Mouse (Mus musculus) kidney, postnatal 25 days (tissue): ENCODE results near the gene Clybl.
A peak's percentile ranks its signal among the peaks of the same experiment; 100 is the strongest.

Experiments used
- DNase-seq, 2 experiments: peaks; one replicate each; pipeline ENCODE4 v3.0.0; 2021; ENCODE audit warnings: mixed read lengths in 2 of 2

Clybl gene

GRCm38 (mm10) chr14:122313328-122313727 lies 131.8 kb downstream of the Clybl start:
- no peak for DNase-seq

- DNase-seq = no peak
Observed at GRCm38 (mm10) chr14:122315743-122316142, 134.2 kb downstream of the Clybl start.

- DNase-seq = peak in 1 of 2 experiments; percentile 37
Observed at GRCm38 (mm10) chr14:122322136-122322535, 140.6 kb downstream of the Clybl start.

GRCm38 (mm10) chr14:122323838-122324458 lies 142.4 kb downstream of the Clybl start:
- peak in 1 of 2 experiments; percentile 7 for DNase-seq

GRCm38 (mm10) chr14:122330136-122330535 lies 148.6 kb downstream of the Clybl start:
- no peak for DNase-seq

- DNase-seq = no peak
Observed at GRCm38 (mm10) chr14:122330716-122331115, 149.2 kb downstream of the Clybl start.

GRCm38 (mm10) chr14:122331635-122332460 lies 150.3 kb downstream of the Clybl start:
- peak in 1 of 2 experiments; percentile 46 for DNase-seq

GRCm38 (mm10) chr14:122336957-122337356 lies 155.5 kb downstream of the Clybl start:
- DNase-seq = no peak

- no peak for DNase-seq
Observed at GRCm38 (mm10) chr14:122338784-122339183, 157.3 kb downstream of the Clybl start.

- no peak for DNase-seq
Observed at GRCm38 (mm10) chr14:122340141-122340540, 158.6 kb downstream of the Clybl start.

- no peak for DNase-seq
Observed at GRCm38 (mm10) chr14:122341591-122342360, 160.3 kb downstream of the Clybl start.

- DNase-seq = no peak
Observed at GRCm38 (mm10) chr14:122344272-122345224, 163.0 kb downstream of the Clybl start.

GRCm38 (mm10) chr14:122348069-122348468 lies 166.6 kb downstream of the Clybl start:
- no peak for DNase-seq

- no peak for DNase-seq
Observed at GRCm38 (mm10) chr14:122349326-122349725, 167.8 kb downstream of the Clybl start.

- DNase-seq = no peak
Observed at GRCm38 (mm10) chr14:122349761-122350160, 168.3 kb downstream of the Clybl start.

GRCm38 (mm10) chr14:122350766-122351165 lies 169.3 kb downstream of the Clybl start:
- DNase-seq = no peak

- no peak for DNase-seq
Observed at GRCm38 (mm10) chr14:122357316-122357715, 175.8 kb downstream of the Clybl start.

- DNase-seq = no peak
Observed at GRCm38 (mm10) chr14:122358592-122358991, 177.1 kb downstream of the Clybl start.

GRCm38 (mm10) chr14:122359136-122359905 lies 177.8 kb downstream of the Clybl start:
- no peak for DNase-seq

GRCm38 (mm10) chr14:122361807-122362206 lies 180.3 kb downstream of the Clybl start:
- no peak for DNase-seq

GRCm38 (mm10) chr14:122363156-122363555 lies 181.7 kb downstream of the Clybl start:
- DNase-seq = no peak
